9 mouse cellular contexts compared by ENCODE assay signal in the genomic region with DNA sequence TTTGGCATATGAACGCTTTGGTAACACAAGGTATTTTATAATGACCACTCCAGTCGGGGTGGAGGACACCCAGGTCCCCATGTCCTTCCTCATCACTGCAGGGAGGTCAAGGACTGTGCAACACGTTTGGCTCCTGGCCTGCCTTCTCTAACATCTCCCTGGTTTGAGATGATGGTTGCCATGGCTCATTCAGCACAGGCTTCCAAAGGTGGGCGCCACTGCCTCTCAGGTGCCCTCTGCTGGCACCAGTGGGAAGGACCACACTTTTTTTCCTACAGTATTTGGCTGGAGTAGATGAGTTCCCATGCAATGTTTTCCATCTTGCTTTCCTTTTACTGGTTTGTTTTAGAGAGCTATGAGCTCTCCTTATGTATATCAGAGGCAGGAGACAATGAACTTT.
DNase-seq lines count a peak whose midpoint lies in the region; ATAC-seq and TF ChIP-seq lines count a peak whose summit lies in the region.
"Had no signal": no experiment of that assay in that cellular context is flagged by ENCODE, and none has a peak within 500 bp of the region (broad histone marks: within the 10 kb centered on the region; RNA-seq: fewer than 3 reads in every experiment).

No protein-coding gene starts in this region.

- no peaks in the 10 kb centered on the region for H3K4me1 ChIP-seq in cerebellum, adult 2 months (ENCODE audit: control insufficient read depth, insufficient read depth, low read length)
- 0 out of 2 replicates have a peak, but pooled peaks cover 4% of the 10 kb centered on the region for H3K4me1 ChIP-seq in neural tube, embryonic 15.5 days
- no peaks in the 10 kb centered on the region for H3K4me1 ChIP-seq in kidney, postnatal 0 days (replicated peaks; ENCODE audit: insufficient read depth, low read length)
- H3K4me1 ChIP-seq: hindbrain, embryonic 15.5 days had no signal

- H3K4me2 ChIP-seq in neural tube, embryonic 15.5 days, result no peak overlapping the region
- no peak overlapping the region for H3K4me2 ChIP-seq in kidney, postnatal 0 days (ENCODE audit: low read length)
- H3K4me2 ChIP-seq: hindbrain, embryonic 15.5 days had no signal

- H3K4me3 ChIP-seq in cerebellum, adult 2 months (replicated peaks; ENCODE audit: insufficient read depth, low read depth, low read length), result no peak overlapping the region
- H3K4me3 ChIP-seq in neural tube, embryonic 15.5 days (replicated peaks), result no peak overlapping the region
- no peak overlapping the region for H3K4me3 ChIP-seq in kidney, postnatal 0 days (replicated peaks; ENCODE audit: low read depth, low read length)
- H3K4me3 ChIP-seq: hindbrain, embryonic 15.5 days had no signal

- no peaks in the 10 kb centered on the region for H3K27me3 ChIP-seq in cerebellum, adult 2 months (ENCODE audit: control insufficient read depth, insufficient read depth, low read length)
- no peaks in the 10 kb centered on the region for H3K27me3 ChIP-seq in neural tube, embryonic 15.5 days (replicated peaks)
- no peaks in the 10 kb centered on the region for H3K27me3 ChIP-seq in kidney, postnatal 0 days (ENCODE audit: insufficient read depth, low read length)
- H3K27me3 ChIP-seq: hindbrain, embryonic 15.5 days had no signal

- 40% methylated on average over 4 of the region's 4 CpGs for WGBS in cerebellum, adult 2 months
- WGBS in neural tube, embryonic 15.5 days, result 47% methylated on average over 4 of the region's 4 CpGs
- WGBS in kidney, postnatal 0 days, result 49% methylated on average over 4 of the region's 4 CpGs

- peak in 1 of 2 experiments; percentile 17 for DNase-seq in cerebellum, adult 2 months
- DNase-seq in neural tube, embryonic 10.5 days (ENCODE audit: extremely low spot score, low spot score), result peak; percentile 65
- peak; percentile 18 to 20 for DNase-seq in cerebellum, postnatal 36 days
- DNase-seq in kidney, postnatal 0 days (ENCODE audit: low spot score), result peak; percentile 55
- peak; percentile 8 for DNase-seq in lung, postnatal 25 days (ENCODE audit: low spot score)

- ATAC-seq in cerebellum, adult (ENCODE audit: insufficient number of reproducible peaks, low FRiP score, low TSS enrichment), result no peak
- no peak for ATAC-seq in neural tube, embryonic 15.5 days (ENCODE audit: low FRiP score)
- no peak for ATAC-seq in kidney, postnatal 0 days (replicated peaks; ENCODE audit: low FRiP score, low read depth)
- no peak for ATAC-seq in erythroblast, adult 5-6 weeks (replicated peaks; ENCODE audit: low FRiP score, poor library complexity, severe bottlenecking)

- H3K36me3 ChIP-seq in neural tube, embryonic 15.5 days, result no peaks in the 10 kb centered on the region
- H3K36me3 ChIP-seq in kidney, postnatal 0 days (ENCODE audit: insufficient read depth, low read length), result no peaks in the 10 kb centered on the region
- H3K36me3 ChIP-seq: hindbrain, embryonic 15.5 days had no signal

- no peak overlapping the region for H3K9ac ChIP-seq in neural tube, embryonic 15.5 days (replicated peaks)
- H3K9ac ChIP-seq in kidney, postnatal 0 days (ENCODE audit: low read depth, low read length), result no peak overlapping the region
- H3K9ac ChIP-seq: hindbrain, embryonic 15.5 days had no signal

- TF ChIP-seq CTCF in cerebellum, adult 2 months (IDR thresholded peaks at IDR 0.05; ENCODE audit: borderline replicate concordance, insufficient read depth, low read depth, low read length), result peak; percentile 54; the same call in 1 of the 2 replicates
- TF ChIP-seq CTCF in kidney, postnatal 0 days (IDR thresholded peaks at IDR 0.05; ENCODE audit: low read depth), result peak; percentile 89

- H3K27ac ChIP-seq in cerebellum, adult 2 months (ENCODE audit: insufficient read depth, low read length), result no peak overlapping the region
- no peak overlapping the region for H3K27ac ChIP-seq in neural tube, embryonic 15.5 days (replicated peaks)
- no peak overlapping the region for H3K27ac ChIP-seq in kidney, postnatal 0 days
- H3K27ac ChIP-seq: hindbrain, embryonic 15.5 days had no signal

- no peaks in the 10 kb centered on the region for H3K9me3 ChIP-seq in neural tube, embryonic 15.5 days (replicated peaks)
- H3K9me3 ChIP-seq in kidney, postnatal 0 days (replicated peaks; ENCODE audit: low read length), result no peaks in the 10 kb centered on the region
- H3K9me3 ChIP-seq: hindbrain, embryonic 15.5 days had no signal

- no peak for TF ChIP-seq POLR2A in cerebellum, adult 2 months (IDR thresholded peaks at IDR 0.05; ENCODE audit: borderline replicate concordance, insufficient read depth, low read length)
